Mouse (Mus musculus) frontal cortex, postnatal 14 days (tissue): Measurements from ENCODE around the gene Wnk2.

ENCODE experiments used
- DNase-seq, 2 experiments: peaks; one replicate each; pipeline ENCODE4 v3.0.0; 2022; ENCODE audit warnings: low spot score in 2 of 2

Wnk2 gene

GRCm38 (mm10) chr13:49178839-49179585, 31.2 kb upstream of the Wnk2 start:
- peak; percentile 62 to 74 for DNase-seq

- DNase-seq, result no peak
These were observed 27.7 kb upstream of the Wnk2 start for GRCm38 (mm10) chr13:49175509-49175908.

GRCm38 (mm10) chr13:49172971-49173596, 25.3 kb upstream of the Wnk2 start:
- peak; percentile 75 to 87 for DNase-seq

- DNase-seq, result peak in 1 of 2 experiments; percentile 43
These were observed 24.5 kb upstream of the Wnk2 start for GRCm38 (mm10) chr13:49172335-49172734.

GRCm38 (mm10) chr13:49171729-49172128, 23.9 kb upstream of the Wnk2 start:
- DNase-seq, result no peak

GRCm38 (mm10) chr13:49170623-49171022, 22.8 kb upstream of the Wnk2 start:
- no peak for DNase-seq

GRCm38 (mm10) chr13:49169448-49170207, 21.8 kb upstream of the Wnk2 start:
- DNase-seq, result peak; percentile 76 to 83

- no peak for DNase-seq
These were observed 19.3 kb upstream of the Wnk2 start for GRCm38 (mm10) chr13:49167081-49167480.

- no peak for DNase-seq
These were observed 15.8 kb upstream of the Wnk2 start for GRCm38 (mm10) chr13:49163645-49164044.

GRCm38 (mm10) chr13:49162722-49163121, 14.9 kb upstream of the Wnk2 start:
- DNase-seq, result no peak

GRCm38 (mm10) chr13:49161236-49161635, 13.4 kb upstream of the Wnk2 start:
- no peak for DNase-seq

- no peak for DNase-seq
These were observed 10.4 kb upstream of the Wnk2 start for GRCm38 (mm10) chr13:49158040-49158713.

GRCm38 (mm10) chr13:49156645-49157044, 8.8 kb upstream of the Wnk2 start:
- no peak for DNase-seq

- no peak for DNase-seq
These were observed 6.8 kb upstream of the Wnk2 start for GRCm38 (mm10) chr13:49154621-49155020.

GRCm38 (mm10) chr13:49154028-49154427, 6.2 kb upstream of the Wnk2 start:
- DNase-seq, result no peak

- DNase-seq, result no peak
These were observed 873 bp upstream of the Wnk2 start for GRCm38 (mm10) chr13:49148687-49149086.

GRCm38 (mm10) chr13:49147007-49147857, 582 bp downstream of the Wnk2 start:
- DNase-seq, result peak in 1 of 2 experiments; percentile 67

- DNase-seq, result no peak
These were observed 1.2 kb downstream of the Wnk2 start for GRCm38 (mm10) chr13:49146698-49147006.

- DNase-seq, result no peak
These were observed 1.6 kb downstream of the Wnk2 start for GRCm38 (mm10) chr13:49146040-49146697.

GRCm38 (mm10) chr13:49145396-49145795, 2.4 kb downstream of the Wnk2 start:
- DNase-seq, result no peak

GRCm38 (mm10) chr13:49144451-49144850, 3.4 kb downstream of the Wnk2 start:
- no peak for DNase-seq
